Mouse (Mus musculus): ENCODE results near the gene Kdf1. TPM values are rescaled to one million over a fixed set of nuclear protein-coding genes. Genes with fewer than 3 reads are reported as not detected.

Gene Kdf1
- polyA plus RNA-seq, 1 experiment = not detected

GRCm38 (mm10) chr4:133536081-133536480, 17.3 kb downstream of the Kdf1 start:
- 86% methylated on average over 3 of the region's 3 CpGs for WGBS
- TF ChIP-seq CTCF (IDR thresholded peaks at IDR 0.05; ENCODE audit: insufficient read depth, low read depth, low read length) (no peak), POLR2A (IDR thresholded peaks at IDR 0.05; ENCODE audit: insufficient read depth, low read depth, low read length) (no peak)
- no peak overlapping the region for H3K27ac ChIP-seq (ENCODE audit: insufficient read depth, low read depth, low read length)
- H3K4me1 ChIP-seq (ENCODE audit: control insufficient read depth, insufficient read depth, low read length) = peaks cover 3% of the 10 kb centered on the region; the same call in 1 of the 2 replicates
- H3K4me3 ChIP-seq (ENCODE audit: insufficient read depth, low read depth, low read length) = no peak overlapping the region

DNA sequence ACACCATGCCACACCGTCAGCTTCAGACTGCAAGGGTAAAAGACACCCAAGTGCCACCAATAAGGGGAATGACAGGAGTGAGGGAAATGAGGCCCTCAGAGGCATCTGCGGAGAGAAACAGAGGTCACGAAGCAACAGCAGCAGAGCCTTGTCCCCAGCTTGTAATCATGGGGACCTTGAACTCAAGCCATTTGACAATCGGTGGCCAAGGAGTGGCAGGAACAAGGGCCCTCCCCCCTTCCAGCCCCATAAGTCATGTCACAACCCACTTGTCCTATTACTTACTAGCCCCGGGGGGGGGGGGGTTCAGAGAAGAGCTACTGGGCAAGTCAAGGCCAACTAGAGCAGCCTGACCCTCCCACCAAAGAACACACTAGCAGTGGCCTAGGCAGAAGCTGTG, 17.9 kb downstream of the Kdf1 start:
- 91% methylated on average over 5 of the region's 5 CpGs for WGBS
- Histone ChIP-seq H3K27ac (ENCODE audit: insufficient read depth, low read depth, low read length) (no peak overlapping the region), H3K4me3 (ENCODE audit: insufficient read depth, low read depth, low read length) (no peak overlapping the region), H3K4me1 (ENCODE audit: control insufficient read depth, insufficient read depth, low read length) (peaks cover 4% of the 10 kb centered on the region; the same call in 1 of the 2 replicates)
- no peak for TF ChIP-seq POLR2A (IDR thresholded peaks at IDR 0.05; ENCODE audit: insufficient read depth, low read depth, low read length)
- no peak for TF ChIP-seq CTCF (IDR thresholded peaks at IDR 0.05; ENCODE audit: insufficient read depth, low read depth, low read length)

DNA sequence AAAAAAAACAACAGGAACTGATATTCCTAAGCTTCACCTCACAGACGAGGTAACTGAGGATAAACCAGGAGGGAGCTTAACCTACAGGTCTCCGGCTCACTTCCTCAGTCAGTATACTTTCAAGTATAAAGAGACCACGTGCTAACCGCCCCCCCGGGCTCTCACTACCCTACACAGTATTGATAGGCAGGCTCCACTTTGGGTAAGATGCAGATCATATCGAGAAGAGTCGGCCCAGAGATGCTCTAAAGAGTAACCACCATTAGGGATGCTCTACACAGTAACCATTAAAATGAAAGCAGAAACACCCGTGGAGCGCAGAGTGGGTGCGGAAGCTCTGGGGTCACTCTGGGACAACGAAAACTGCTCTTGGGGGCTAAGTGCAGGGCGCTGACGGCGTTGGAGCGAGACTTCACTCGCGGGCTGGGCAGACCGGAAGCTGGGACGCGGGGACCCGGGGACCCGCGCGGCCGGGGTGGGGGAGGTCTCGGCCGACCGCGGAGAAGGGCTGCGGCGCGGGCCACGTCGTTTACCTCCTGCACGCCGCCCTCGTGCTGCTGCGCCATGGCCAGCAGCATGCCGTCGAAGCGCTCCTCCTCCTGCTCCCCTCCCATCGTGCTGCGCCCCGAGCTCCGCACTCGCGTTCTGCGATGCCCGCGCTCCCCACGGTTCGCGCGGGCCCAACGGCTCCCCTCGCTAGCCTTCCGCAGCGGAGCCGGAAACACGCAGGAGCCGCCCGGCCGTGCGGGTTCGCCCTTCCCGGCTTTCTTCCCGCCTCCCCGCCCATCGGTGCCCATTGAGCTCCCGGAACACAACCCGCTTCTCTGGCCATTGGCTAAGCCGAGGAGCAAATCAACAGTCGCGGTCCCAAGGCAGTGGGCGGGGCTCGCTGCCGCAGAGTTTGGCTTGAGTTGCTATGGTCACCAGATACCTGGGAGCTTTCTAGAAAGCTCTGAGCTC, 26.8 kb downstream of the Kdf1 start, which contains the start of gene Nudc:
Gene Nudc (minus strand): TSS at position 725 of the 960 bp plus-strand sequence.
- no peak for TF ChIP-seq CTCF (IDR thresholded peaks at IDR 0.05; ENCODE audit: insufficient read depth, low read depth, low read length)
- peak; percentile 95 for TF ChIP-seq POLR2A (IDR thresholded peaks at IDR 0.05; ENCODE audit: insufficient read depth, low read depth, low read length)
- H3K4me1 ChIP-seq (ENCODE audit: control insufficient read depth, insufficient read depth, low read length) = peaks cover 11% of the 10 kb centered on the region
- H3K27ac ChIP-seq (ENCODE audit: insufficient read depth, low read depth, low read length) = 0 out of 2 replicates have a peak within 1 kb of the TSS, but pooled peaks have one; percentile 7
- peak within 1 kb of the TSS; percentile 69 for H3K4me3 ChIP-seq (ENCODE audit: insufficient read depth, low read depth, low read length)
- under 1% methylated on average over 75 of the region's 77 CpGs for WGBS

- Histone ChIP-seq H3K4me3 (ENCODE audit: insufficient read depth, low read depth, low read length) (no peak overlapping the region), H3K27ac (ENCODE audit: insufficient read depth, low read depth, low read length) (no peak overlapping the region), H3K4me1 (ENCODE audit: control insufficient read depth, insufficient read depth, low read length) (no peaks in the 10 kb centered on the region)
- TF ChIP-seq POLR2A (IDR thresholded peaks at IDR 0.05; ENCODE audit: insufficient read depth, low read depth, low read length) (no peak), CTCF (IDR thresholded peaks at IDR 0.05; ENCODE audit: insufficient read depth, low read depth, low read length) (no peak)
- 85% methylated on average over 1 of the region's 1 CpGs for WGBS
These were observed 33.3 kb downstream of the Kdf1 start for GRCm38 (mm10) chr4:133552029-133552428.

GRCm38 (mm10) chr4:133552768-133553447, 34.1 kb downstream of the Kdf1 start, which contains the start of gene Nr0b2:
TSS of gene Nr0b2 (plus strand) at chr4:133553376.
- Histone ChIP-seq H3K4me3 (ENCODE audit: insufficient read depth, low read depth, low read length) (no peak within 1 kb of the TSS), H3K4me1 (ENCODE audit: control insufficient read depth, insufficient read depth, low read length) (no peaks in the 10 kb centered on the region), H3K27ac (ENCODE audit: insufficient read depth, low read depth, low read length) (no peak within 1 kb of the TSS)
- WGBS = 72% methylated on average over 10 of the region's 10 CpGs
- TF ChIP-seq POLR2A (IDR thresholded peaks at IDR 0.05; ENCODE audit: insufficient read depth, low read depth, low read length) (no peak), CTCF (IDR thresholded peaks at IDR 0.05; ENCODE audit: insufficient read depth, low read depth, low read length) (no peak)

GRCm38 (mm10) chr4:133553448-133554330, 34.9 kb downstream of the Kdf1 start:
- 76% methylated on average over 19 of the region's 19 CpGs for WGBS
- Histone ChIP-seq H3K4me3 (ENCODE audit: insufficient read depth, low read depth, low read length) (no peak overlapping the region), H3K4me1 (ENCODE audit: control insufficient read depth, insufficient read depth, low read length) (no peaks in the 10 kb centered on the region), H3K27ac (ENCODE audit: insufficient read depth, low read depth, low read length) (no peak overlapping the region)
- TF ChIP-seq POLR2A (IDR thresholded peaks at IDR 0.05; ENCODE audit: insufficient read depth, low read depth, low read length) (no peak), CTCF (IDR thresholded peaks at IDR 0.05; ENCODE audit: insufficient read depth, low read depth, low read length) (no peak)

GRCm38 (mm10) chr4:133557041-133557717, 38.4 kb downstream of the Kdf1 start:
- WGBS = 46% methylated on average over 10 of the region's 10 CpGs
- TF ChIP-seq POLR2A (IDR thresholded peaks at IDR 0.05; ENCODE audit: insufficient read depth, low read depth, low read length) (no peak), CTCF (IDR thresholded peaks at IDR 0.05; ENCODE audit: insufficient read depth, low read depth, low read length) (no peak)
- H3K4me3 ChIP-seq (ENCODE audit: insufficient read depth, low read depth, low read length) = no peak overlapping the region
- no peaks in the 10 kb centered on the region for H3K4me1 ChIP-seq (ENCODE audit: control insufficient read depth, insufficient read depth, low read length)
- no peak overlapping the region for H3K27ac ChIP-seq (ENCODE audit: insufficient read depth, low read depth, low read length)

DNA sequence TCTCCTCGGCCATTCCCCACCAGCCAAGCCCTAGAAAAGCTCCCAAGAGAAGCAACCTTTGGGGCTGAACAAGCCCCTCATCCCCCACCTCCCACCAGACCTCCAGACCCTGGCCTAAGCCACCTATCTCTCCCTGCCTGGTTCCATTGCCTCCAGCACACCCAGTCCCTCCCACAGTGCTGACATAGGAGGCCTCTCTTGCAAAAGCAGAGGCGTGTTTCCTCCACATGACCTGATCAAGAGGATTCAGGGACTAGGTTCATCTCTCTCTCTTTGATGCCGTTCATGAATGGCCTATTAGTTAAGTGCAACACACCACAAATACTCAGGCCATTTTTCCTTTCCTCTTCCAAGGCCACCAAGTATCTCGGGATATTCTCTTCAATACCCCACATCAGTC, 41.1 kb downstream of the Kdf1 start:
- Histone ChIP-seq H3K4me3 (ENCODE audit: insufficient read depth, low read depth, low read length) (no peak overlapping the region), H3K27ac (ENCODE audit: insufficient read depth, low read depth, low read length) (no peak overlapping the region), H3K4me1 (ENCODE audit: control insufficient read depth, insufficient read depth, low read length) (peaks cover 2% of the 10 kb centered on the region; the same call in 1 of the 2 replicates)
- 77% methylated on average over 4 of the region's 4 CpGs for WGBS
- TF ChIP-seq POLR2A (IDR thresholded peaks at IDR 0.05; ENCODE audit: insufficient read depth, low read depth, low read length) (no peak), CTCF (IDR thresholded peaks at IDR 0.05; ENCODE audit: insufficient read depth, low read depth, low read length) (no peak)
